Mouse (Mus musculus) kidney, adult 9 months (tissue): ENCODE measurements around the gene Ap3m1.
"Not testable (repeated sequence)": the region's sequence is repeated elsewhere in the genome, so short reads cannot be mapped to it uniquely, and the experiment has no call there.

Experiments used
- DNase-seq: peaks from one replicate; pipeline ENCODE4 v3.0.0; 2022

Gene Ap3m1

DNA sequence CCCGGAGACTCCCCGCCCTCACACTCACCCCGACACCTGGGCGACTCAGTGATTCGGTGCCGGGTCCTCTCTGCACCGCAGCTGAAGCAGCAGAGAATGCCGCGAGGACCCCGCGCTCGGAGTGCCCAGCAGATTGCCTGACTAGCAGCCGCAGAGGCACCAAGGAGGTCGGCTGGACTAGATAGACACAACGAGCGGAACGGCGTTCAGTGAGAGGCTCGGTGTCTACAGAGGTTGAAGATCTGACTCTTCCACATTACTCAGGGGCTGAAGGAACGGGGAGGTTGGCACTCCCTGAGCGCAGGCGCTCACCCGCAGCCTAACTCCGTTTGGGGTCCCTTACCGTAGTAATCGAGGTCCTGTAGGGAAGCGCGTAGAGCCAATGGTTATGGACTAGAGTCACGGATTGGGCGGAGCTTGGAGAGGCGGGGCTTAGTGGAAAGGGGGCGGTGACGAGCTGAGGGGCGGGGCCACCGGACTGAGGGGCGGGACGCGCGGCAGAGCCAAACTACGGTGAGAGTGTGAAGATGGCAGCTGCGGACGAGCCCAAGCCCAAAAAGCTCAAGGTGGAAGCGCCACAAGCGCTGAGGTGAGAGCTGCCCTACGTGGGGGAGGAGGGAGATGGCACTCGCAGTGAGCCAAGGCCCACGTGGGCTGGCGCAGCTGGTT, at the start of gene Ap3m1, which contains the start of gene Adk:
Gene Ap3m1, minus strand, starts transcription at position 397 of the 669 bp plus-strand sequence.
Gene Adk, plus strand, starts transcription at position 463 of the 669 bp plus-strand sequence.
- peak; percentile 95 for DNase-seq

- DNase-seq, result no peak
Observed at GRCm38 (mm10) chr14:21101562-21101961, 49.3 kb upstream of the Ap3m1 start.

GRCm38 (mm10) chr14:21100876-21101275, 48.6 kb upstream of the Ap3m1 start:
- no peak for DNase-seq

- peak; percentile 20 for DNase-seq
Observed at GRCm38 (mm10) chr14:21099371-21099770, 47.1 kb upstream of the Ap3m1 start.

- DNase-seq, result peak; percentile 40
Observed at GRCm38 (mm10) chr14:21096689-21097088, 44.4 kb upstream of the Ap3m1 start.

DNA sequence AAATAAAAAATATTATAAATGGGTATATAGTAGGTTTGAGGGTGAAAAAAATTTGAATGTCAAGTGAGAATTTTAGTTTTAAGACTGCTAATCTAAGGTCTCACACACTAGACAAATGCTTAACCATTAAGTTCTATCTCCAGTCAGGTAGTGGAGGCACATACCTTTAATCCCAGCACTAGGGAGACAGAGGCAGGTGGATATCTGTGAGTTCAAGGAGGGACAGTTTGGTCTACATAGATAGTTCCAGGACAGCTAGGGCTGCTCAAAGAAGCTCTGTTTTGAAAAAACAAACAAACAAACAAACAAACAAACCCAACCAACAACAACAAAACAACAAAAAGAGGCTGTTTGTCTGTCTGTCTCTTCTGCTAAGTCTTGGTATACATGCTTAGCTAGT, 44.0 kb upstream of the Ap3m1 start:
- no peak for DNase-seq

DNA sequence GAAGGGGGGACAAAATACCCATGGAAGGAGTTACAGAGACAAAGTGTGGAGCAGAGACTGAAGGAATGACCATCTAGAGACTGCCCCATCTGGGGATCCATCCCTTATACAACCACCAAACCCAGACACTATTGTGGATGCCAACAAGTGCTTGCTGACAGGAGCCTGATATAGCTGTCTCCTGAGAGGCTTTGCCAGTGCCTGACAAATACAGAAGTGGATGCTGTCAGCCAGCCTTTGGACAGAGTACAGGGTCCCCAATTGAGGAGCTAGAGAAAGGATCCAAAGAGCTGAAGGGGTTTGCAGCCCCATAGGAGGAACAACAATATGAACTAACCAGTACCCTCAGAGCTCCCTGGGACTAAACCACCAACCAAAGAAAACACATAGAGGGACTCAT, 41.9 kb upstream of the Ap3m1 start:
- not testable (repeated sequence) for DNase-seq

GRCm38 (mm10) chr14:21090930-21091486, 38.7 kb upstream of the Ap3m1 start:
- DNase-seq, result no peak

DNA sequence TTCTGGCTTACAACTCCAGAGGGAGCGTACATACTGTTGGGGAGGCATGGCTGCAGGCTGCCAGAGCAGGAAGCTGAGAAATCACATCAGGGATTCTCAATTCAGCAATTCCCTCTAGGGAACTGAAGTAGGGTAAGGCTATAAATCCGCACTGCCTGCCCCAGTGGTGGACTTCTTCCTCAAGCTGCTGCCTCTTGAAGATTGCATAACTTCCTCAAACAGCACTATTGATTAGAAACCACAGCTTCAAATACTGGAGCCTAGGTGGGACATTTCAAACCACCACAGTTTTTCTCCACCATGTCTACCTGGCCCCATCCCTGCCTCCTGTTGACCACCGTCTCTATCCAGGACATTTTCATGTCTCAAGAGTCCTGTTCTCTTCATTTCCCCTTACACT, 38.1 kb upstream of the Ap3m1 start:
- no peak for DNase-seq

- DNase-seq, result no peak
Observed at GRCm38 (mm10) chr14:21088731-21089130, 36.4 kb upstream of the Ap3m1 start.

DNA sequence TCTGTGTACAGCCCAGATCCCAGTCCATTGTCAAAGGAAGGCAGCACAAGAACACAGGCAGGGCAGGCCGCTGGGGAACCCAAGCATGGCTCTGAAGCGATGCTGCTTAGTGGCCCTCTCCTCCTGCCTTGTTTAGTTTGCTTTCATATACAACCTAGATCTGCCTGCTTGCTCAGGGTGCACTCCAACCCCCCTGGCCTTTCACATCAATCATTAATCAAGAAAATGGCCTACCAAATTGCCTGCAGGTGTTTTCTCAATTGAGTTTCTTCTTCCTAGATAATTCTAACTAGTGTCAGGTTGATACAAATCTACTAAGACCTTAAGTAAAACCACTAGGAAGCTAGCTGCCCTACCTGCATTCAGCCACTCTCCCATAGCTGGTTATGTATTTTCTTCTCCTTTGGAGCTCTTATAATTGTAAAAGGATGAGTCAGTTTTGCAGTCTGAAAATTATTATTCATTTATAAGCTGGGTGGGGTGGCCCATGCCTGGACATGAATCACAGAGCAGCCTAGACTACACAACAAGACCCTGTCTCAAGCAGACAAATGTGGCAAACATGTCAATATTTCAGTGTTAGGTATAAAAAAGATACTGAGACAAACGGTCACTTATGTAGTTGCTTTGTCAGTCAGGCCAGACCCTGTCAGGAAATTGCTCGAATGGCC, 35.2 kb upstream of the Ap3m1 start:
- peak; percentile 65 for DNase-seq

DNA sequence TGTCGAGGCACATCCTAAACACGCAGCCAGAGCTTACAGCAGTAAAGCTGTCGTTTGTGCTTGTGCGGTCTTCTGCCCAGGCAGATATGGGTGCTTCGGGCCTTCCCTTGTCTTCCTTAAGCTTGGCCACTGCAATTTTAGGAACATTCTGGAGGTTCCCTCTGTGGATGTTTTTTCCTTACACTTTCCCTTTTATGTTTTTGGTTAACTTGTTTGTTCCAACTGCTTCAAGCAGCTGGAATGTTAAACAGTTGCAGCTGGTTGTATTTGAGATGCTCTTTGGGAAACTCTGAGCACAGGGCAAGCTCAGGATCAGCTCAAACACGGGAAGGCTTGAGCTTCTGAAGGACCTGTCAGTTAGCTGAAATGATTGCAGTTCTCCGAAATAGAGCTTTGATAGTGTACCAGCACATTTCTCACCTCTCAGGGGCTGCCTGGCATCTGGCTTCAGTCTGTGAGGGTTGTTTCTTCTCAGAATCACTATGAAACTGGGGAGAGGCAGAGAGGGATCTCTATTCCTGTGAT, 34.6 kb upstream of the Ap3m1 start:
- no peak for DNase-seq

DNA sequence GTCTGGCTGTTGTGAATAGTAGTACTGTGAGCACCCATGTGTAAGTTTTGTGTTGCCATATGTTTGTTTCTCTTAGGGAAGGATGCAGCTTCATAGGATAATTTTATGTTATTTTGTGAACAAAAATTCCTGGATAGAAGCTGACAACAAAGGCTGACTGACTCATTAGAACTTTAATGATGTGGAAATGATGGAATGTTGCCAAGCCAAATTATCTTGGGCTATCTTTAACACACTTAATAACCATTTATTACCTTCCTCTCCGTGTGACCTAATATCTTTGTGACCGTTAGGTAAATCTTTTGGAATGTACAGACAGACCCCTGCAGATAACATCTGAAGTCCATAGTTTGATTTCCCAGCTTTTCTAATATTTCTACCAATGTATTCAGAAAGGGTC, 33.8 kb upstream of the Ap3m1 start:
- no peak for DNase-seq

DNA sequence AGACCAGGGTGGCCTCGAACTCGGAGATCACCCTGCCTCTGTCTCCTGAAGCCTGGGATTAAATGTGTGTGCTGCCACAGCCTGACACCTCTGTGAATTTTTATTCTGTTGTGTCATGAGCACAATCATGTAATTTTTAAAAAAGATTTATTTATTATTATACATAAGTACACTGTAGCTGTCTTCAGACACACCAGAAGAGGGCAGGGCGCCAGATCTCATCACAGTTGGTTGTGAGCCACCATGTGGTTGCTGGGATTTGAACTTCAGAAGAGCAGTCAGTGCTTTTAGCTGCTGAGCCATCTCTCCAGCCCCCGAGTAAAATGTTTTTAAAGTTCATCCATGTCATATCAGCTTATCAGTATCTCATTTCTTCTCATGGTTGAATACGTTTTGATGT, 33.4 kb upstream of the Ap3m1 start:
- no peak for DNase-seq

GRCm38 (mm10) chr14:21082823-21083222, 30.5 kb upstream of the Ap3m1 start:
- no peak for DNase-seq

- no peak for DNase-seq
Observed at GRCm38 (mm10) chr14:21078511-21078910, 26.2 kb upstream of the Ap3m1 start.

DNA sequence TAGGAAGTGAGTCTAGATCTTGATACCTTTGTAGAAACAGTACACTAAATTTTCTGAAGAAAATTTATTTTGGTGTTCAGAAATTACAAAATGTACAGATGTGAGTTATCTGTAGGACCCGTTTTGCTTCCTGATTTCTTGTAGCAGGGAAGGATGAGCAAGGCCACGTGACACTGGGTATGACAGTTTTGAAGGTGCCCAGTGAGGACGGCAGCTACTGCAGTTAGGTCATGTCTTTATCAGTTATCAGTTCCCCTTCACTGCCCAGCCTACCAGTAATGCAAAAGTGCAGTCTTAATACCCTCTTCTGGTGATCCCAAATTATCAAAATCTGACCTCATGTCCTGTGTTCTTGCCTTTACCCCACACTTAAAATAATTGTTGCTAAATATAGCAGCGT, 25.6 kb upstream of the Ap3m1 start:
- no peak for DNase-seq

DNA sequence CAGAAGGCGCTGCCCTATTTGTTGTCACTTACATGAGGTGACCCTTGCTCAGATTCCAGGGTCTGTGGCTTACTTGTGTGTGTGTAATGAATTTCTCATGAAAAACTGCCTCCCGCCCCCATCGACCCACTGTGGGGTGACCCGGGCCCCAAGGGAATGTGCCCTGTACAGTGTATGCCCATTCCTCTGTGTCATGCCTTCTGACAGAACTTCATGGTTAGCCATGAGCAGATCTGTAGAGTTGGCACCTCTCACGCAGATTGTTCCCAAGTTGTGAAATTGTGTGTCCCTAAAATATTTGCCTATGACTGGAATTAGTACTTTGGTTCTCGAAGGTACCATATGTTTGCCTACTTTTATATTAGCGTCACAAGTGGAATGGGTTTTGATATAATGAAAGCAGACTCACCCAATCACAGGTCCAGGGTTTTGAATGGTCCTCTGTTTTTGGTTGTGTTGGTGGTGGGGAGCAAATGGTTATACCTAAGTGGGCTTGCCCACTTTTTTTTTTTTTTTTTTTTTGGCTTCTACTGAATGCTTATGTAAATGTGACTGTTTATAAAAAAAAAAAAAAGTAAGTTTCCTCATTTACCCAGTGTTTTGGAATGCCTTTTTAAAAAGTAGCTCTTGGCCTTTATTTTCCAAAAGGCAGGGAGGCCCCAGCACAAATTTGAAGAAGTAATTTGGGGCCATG, 24.3 kb upstream of the Ap3m1 start:
- DNase-seq, result peak; percentile 38

DNA sequence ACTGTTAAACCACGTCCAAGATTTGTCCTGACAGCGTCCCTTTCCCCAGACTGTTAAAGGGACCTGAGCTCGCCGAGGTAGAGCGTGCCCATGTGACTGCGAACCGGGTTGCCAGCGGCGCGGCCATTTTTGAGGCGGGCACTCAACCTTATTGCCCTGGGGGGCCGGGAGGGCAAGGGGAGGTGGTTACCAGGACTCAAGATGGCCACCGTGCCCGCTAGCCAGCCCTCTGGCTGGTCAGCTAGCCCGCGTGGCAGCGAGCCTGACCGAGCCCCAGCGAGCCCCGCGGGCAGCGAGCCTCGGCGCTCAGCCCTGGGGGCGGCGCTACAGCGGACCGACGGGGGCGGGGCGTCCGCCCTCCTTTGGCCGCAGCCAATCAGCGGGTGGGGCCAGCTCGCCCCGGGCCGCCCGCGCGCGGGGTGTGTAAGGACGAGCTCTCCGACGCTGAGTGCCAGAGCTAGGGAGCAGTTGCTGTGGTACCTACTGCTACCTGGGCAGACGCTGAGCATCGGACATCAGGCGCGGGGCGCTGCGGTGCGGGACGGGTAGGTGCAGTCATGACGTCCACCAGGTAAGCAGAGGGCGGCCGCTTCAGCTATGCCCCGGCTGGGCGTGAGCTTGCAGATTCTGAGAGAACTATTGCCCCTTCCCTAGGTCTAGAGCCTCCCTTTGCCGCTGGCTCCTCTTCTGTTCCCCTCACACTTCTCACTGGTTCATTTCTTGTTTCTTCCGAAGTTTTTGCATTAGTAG, 23.6 kb upstream of the Ap3m1 start:
- DNase-seq, result peak; percentile 97

DNA sequence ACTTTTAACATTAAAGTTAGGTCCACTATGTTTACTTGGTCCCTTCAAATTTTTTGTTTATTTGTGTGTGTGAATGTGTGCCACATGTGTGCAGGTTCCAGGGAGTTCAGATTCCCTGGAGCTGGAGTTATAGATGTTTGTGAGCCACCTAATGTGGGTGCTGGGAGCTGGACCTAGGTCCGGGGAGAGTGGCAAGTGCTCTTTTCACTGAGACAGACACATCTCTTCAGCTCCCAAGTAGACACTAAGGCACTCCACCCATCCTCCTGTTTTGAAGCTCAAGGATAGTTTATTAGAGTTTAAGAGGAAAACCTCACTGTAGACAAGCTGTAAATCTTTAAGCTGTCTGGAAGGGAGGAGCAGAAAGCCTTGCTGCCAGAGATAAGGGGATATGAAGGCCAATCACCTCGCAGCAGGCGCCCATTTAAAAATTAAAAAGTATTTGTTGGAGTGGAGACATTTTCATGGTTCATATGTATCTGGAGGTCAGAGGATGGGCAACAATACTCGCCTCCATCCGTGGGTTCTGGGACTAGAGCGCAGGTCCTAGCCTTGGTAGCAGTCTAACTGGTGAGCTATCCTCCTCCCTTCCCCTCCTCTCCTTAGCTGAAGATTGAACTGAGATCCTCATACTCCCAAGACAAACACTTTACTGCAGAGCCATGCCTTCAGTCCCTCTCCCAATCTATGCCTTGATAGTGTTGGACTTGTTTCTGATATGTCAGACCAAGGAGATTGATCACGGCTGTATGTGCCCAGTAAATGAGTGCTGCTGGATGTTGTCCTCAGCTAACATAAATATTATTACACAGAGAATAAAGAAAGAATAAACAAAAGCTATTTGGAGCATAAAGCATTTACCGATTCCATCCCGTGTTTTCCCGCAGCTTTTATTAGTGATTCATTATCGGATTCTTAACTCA, 22.4 kb upstream of the Ap3m1 start:
- DNase-seq, result no peak

DNA sequence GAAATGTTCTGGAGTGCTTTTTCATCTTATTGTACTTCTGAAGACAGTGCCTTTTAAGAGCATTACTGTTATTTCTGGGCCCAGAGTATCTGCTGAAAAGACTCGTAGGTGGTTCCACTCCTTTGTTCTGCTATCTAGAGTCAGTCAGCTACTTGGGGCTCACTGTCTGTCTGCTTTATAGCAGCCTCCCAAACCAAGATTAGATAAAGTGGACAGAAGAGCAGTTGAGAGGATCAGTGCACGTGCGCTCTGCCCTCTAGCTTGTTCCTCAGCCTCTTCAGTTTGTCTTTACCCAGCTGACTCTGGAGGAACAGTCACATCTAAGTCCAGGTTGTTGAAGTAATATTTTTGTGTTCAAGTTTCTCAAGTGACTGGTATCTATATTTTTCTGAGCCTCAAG, 21.7 kb upstream of the Ap3m1 start:
- DNase-seq, result no peak

- DNase-seq, result no peak
Observed at GRCm38 (mm10) chr14:21069594-21069993, 17.3 kb upstream of the Ap3m1 start.
